Mouse (Mus musculus): Measurements from ENCODE around the gene Gm37240. TPM values are rescaled to one million over a fixed set of nuclear protein-coding genes. Genes with fewer than 3 reads are reported as not detected.
A peak's percentile ranks its signal among the peaks of the same experiment; 100 is the strongest.

The Gm37240 gene
- total RNA-seq, 1 experiment, result 1.2 TPM

- Histone ChIP-seq H3K27ac (ENCODE audit: insufficient read depth, low read depth, low read length, poor library complexity, severe bottlenecking) (no peak overlapping the region), H3K36me3 (ENCODE audit: control insufficient read depth, insufficient read depth, low read length, poor library complexity, severe bottlenecking) (no peaks in the 10 kb centered on the region), H3K9me3 (ENCODE audit: control insufficient read depth, insufficient read depth, low read depth, low read length) (no peaks in the 10 kb centered on the region), H3K4me3 (ENCODE audit: insufficient read depth in 1 of 2, low read depth in 1 of 2, low read length in 2 of 2, poor library complexity in 1 of 2, severe bottlenecking in 1 of 2) (peak overlapping the region; percentile 82 to 88), H3K4me1 (ENCODE audit: control insufficient read depth in 2 of 2, insufficient read depth in 2 of 2, low read length in 2 of 2, poor library complexity in 1 of 2) (peaks cover 0 to 2% of the 10 kb centered on the region in 2 experiments; a peak in 1 of 4 replicates), H3K9ac (ENCODE audit: insufficient read depth, low read depth, low read length, poor library complexity, severe bottlenecking) (peak overlapping the region; percentile 72)
- TF ChIP-seq HCFC1 (IDR thresholded peaks at IDR 0.05; ENCODE audit: borderline replicate concordance, insufficient read depth, low read length) (no peak), ZC3H11A (IDR thresholded peaks at IDR 0.05; ENCODE audit: borderline replicate concordance, low read depth, low read length) (no peak)
- in situ Hi-C loops (cut with MboI; ENCODE audit: low sequenced_read_pairs in 2 of 2, unreplicated experiment in 2 of 2), result no loop called here
- no peak for DNase-seq (ENCODE audit: low read depth, low spot score)
Measured at GRCm38 (mm10) chr3:84479293-84480005, 1407.9 kb downstream of the Gm37240 start.

GRCm38 (mm10) chr3:84478896-84479292, 1408.4 kb downstream of the Gm37240 start:
- in situ Hi-C loops (cut with MboI; ENCODE audit: low sequenced_read_pairs in 2 of 2, unreplicated experiment in 2 of 2), result no loop called here
- TF ChIP-seq MAFK (IDR thresholded peaks at IDR 0.05; ENCODE audit: insufficient read depth, low read depth, low read length) (no peak), ZNF384 (IDR thresholded peaks at IDR 0.05; ENCODE audit: low read depth, low read length) (no peak), ZC3H11A (IDR thresholded peaks at IDR 0.05; ENCODE audit: borderline replicate concordance, low read depth, low read length) (no peak), CHD2 (IDR thresholded peaks at IDR 0.05; ENCODE audit: low read depth, low read length) (no peak), HCFC1 (IDR thresholded peaks at IDR 0.05; ENCODE audit: borderline replicate concordance, insufficient read depth, low read length) (no peak)
- peak overlapping the region; percentile 82 to 88; a peak in 3 of 4 replicates for H3K4me3 ChIP-seq (ENCODE audit: insufficient read depth in 1 of 2, low read depth in 1 of 2, low read length in 2 of 2, poor library complexity in 1 of 2, severe bottlenecking in 1 of 2)
- DNase-seq (ENCODE audit: low read depth, low spot score), result no peak
- no peak overlapping the region for H3K27ac ChIP-seq (ENCODE audit: insufficient read depth, low read depth, low read length, poor library complexity, severe bottlenecking)
- no peaks in the 10 kb centered on the region for H3K9me3 ChIP-seq (ENCODE audit: control insufficient read depth, insufficient read depth, low read depth, low read length)
- H3K9ac ChIP-seq (ENCODE audit: insufficient read depth, low read depth, low read length, poor library complexity, severe bottlenecking), result no peak overlapping the region
- peaks cover 0 to 2% of the 10 kb centered on the region in 2 experiments; a peak in 1 of 4 replicates for H3K4me1 ChIP-seq (ENCODE audit: control insufficient read depth in 2 of 2, insufficient read depth in 2 of 2, low read length in 2 of 2, poor library complexity in 1 of 2)
- H3K36me3 ChIP-seq (ENCODE audit: control insufficient read depth, insufficient read depth, low read length, poor library complexity, severe bottlenecking), result no peaks in the 10 kb centered on the region

- H3K9ac ChIP-seq (ENCODE audit: insufficient read depth, low read depth, low read length, poor library complexity, severe bottlenecking), result no peak overlapping the region
- TF ChIP-seq CHD2 (IDR thresholded peaks at IDR 0.05; ENCODE audit: low read depth, low read length) (no peak), ZC3H11A (IDR thresholded peaks at IDR 0.05; ENCODE audit: borderline replicate concordance, low read depth, low read length) (no peak), ZNF384 (IDR thresholded peaks at IDR 0.05; ENCODE audit: low read depth, low read length) (no peak), MAFK (IDR thresholded peaks at IDR 0.05; ENCODE audit: insufficient read depth, low read depth, low read length) (no peak)
- H3K36me3 ChIP-seq (ENCODE audit: control insufficient read depth, insufficient read depth, low read length, poor library complexity, severe bottlenecking), result no peaks in the 10 kb centered on the region
- H3K27ac ChIP-seq (ENCODE audit: insufficient read depth, low read depth, low read length, poor library complexity, severe bottlenecking), result no peak overlapping the region
- H3K9me3 ChIP-seq (ENCODE audit: control insufficient read depth, insufficient read depth, low read depth, low read length), result no peaks in the 10 kb centered on the region
- no peak for DNase-seq (ENCODE audit: low read depth, low spot score)
- no peak overlapping the region for H3K4me3 ChIP-seq (ENCODE audit: insufficient read depth in 1 of 2, low read depth in 1 of 2, low read length in 2 of 2, poor library complexity in 1 of 2, severe bottlenecking in 1 of 2)
- in situ Hi-C loops (cut with MboI; ENCODE audit: low sequenced_read_pairs in 2 of 2, unreplicated experiment in 2 of 2), result no loop called here
- H3K4me1 ChIP-seq (ENCODE audit: control insufficient read depth in 2 of 2, insufficient read depth in 2 of 2, low read length in 2 of 2, poor library complexity in 1 of 2), result peaks cover 0 to 2% of the 10 kb centered on the region in 2 experiments; a peak in 1 of 4 replicates
Measured at GRCm38 (mm10) chr3:84478195-84478594, 1409.1 kb downstream of the Gm37240 start.

- Histone ChIP-seq H3K9ac (ENCODE audit: insufficient read depth, low read depth, low read length, poor library complexity, severe bottlenecking) (no peak overlapping the region), H3K4me3 (ENCODE audit: insufficient read depth in 1 of 2, low read depth in 1 of 2, low read length in 2 of 2, poor library complexity in 1 of 2, severe bottlenecking in 1 of 2) (no peak overlapping the region), H3K27ac (ENCODE audit: insufficient read depth, low read depth, low read length, poor library complexity, severe bottlenecking) (no peak overlapping the region), H3K4me1 (ENCODE audit: control insufficient read depth in 2 of 2, insufficient read depth in 2 of 2, low read length in 2 of 2, poor library complexity in 1 of 2) (peaks cover 0 to 2% of the 10 kb centered on the region in 2 experiments; a peak in 1 of 4 replicates), H3K9me3 (ENCODE audit: control insufficient read depth, insufficient read depth, low read depth, low read length) (no peaks in the 10 kb centered on the region), H3K36me3 (ENCODE audit: control insufficient read depth, insufficient read depth, low read length, poor library complexity, severe bottlenecking) (no peaks in the 10 kb centered on the region)
- DNase-seq (ENCODE audit: low read depth, low spot score), result no peak
- in situ Hi-C loops (cut with MboI; ENCODE audit: low sequenced_read_pairs in 2 of 2, unreplicated experiment in 2 of 2), result no loop called here
- no peak for TF ChIP-seq MAFK (IDR thresholded peaks at IDR 0.05; ENCODE audit: insufficient read depth, low read depth, low read length)
- TF ChIP-seq ZC3H11A (IDR thresholded peaks at IDR 0.05; ENCODE audit: borderline replicate concordance, low read depth, low read length), result no peak
- no peak for TF ChIP-seq ZNF384 (IDR thresholded peaks at IDR 0.05; ENCODE audit: low read depth, low read length)
- no peak for TF ChIP-seq HCFC1 (IDR thresholded peaks at IDR 0.05; ENCODE audit: borderline replicate concordance, insufficient read depth, low read length)
- no peak for TF ChIP-seq CHD2 (IDR thresholded peaks at IDR 0.05; ENCODE audit: low read depth, low read length)
Measured at GRCm38 (mm10) chr3:84477498-84477897, 1409.8 kb downstream of the Gm37240 start.

Measured in ES-E14 (cell line).